8 mouse cellular contexts compared by ENCODE assay signal in genomic region chr19:55316901-55317300, GRCm38 (mm10). TPM values are rescaled to one million over a fixed set of nuclear protein-coding genes. Genes with fewer than 3 reads are reported as not detected.
DNase-seq lines count a peak whose midpoint lies in the region; ATAC-seq and TF ChIP-seq lines count a peak whose summit lies in the region.

No protein-coding gene starts in this region.

- ATAC-seq in embryonic facial prominence, embryonic 12.5 days (ENCODE audit: insufficient number of reproducible peaks, insufficient read depth, low FRiP score, low TSS enrichment) = no peak
- ATAC-seq in hindbrain, postnatal 0 days = no peak
- ATAC-seq in midbrain, postnatal 0 days (ENCODE audit: low FRiP score) = no peak

- WGBS in embryonic facial prominence, embryonic 12.5 days = 59% methylated on average over 10 of the region's 10 CpGs
- WGBS in hindbrain, postnatal 0 days = 59% methylated on average over 10 of the region's 10 CpGs
- 57% methylated on average over 10 of the region's 10 CpGs for WGBS in midbrain, postnatal 0 days

- H3K4me3 ChIP-seq in layer of hippocampus, adult 2 months = peak overlapping the region; percentile 85
- H3K4me3 ChIP-seq in embryonic facial prominence, embryonic 12.5 days = peak overlapping the region; percentile 92
- H3K4me3 ChIP-seq in hindbrain, postnatal 0 days (ENCODE audit: low read length) = peak overlapping the region; percentile 69
- H3K4me3 ChIP-seq in midbrain, postnatal 0 days (ENCODE audit: low read depth, low read length) = peak overlapping the region; percentile 94

- no peaks in the 10 kb centered on the region for H3K9me3 ChIP-seq in embryonic facial prominence, embryonic 12.5 days
- H3K9me3 ChIP-seq in hindbrain, postnatal 0 days (ENCODE audit: low read length) = no peaks in the 10 kb centered on the region
- H3K9me3 ChIP-seq in midbrain, postnatal 0 days (ENCODE audit: low read length) = no peaks in the 10 kb centered on the region

- H3K9ac ChIP-seq in embryonic facial prominence, embryonic 12.5 days = peak overlapping the region; percentile 27
- H3K9ac ChIP-seq in hindbrain, postnatal 0 days (replicated peaks; ENCODE audit: low read length) = peak overlapping the region; percentile 81; the same call in 1 of the 2 replicates
- H3K9ac ChIP-seq in midbrain, postnatal 0 days (replicated peaks; ENCODE audit: low read length, poor library complexity, severe bottlenecking) = peak overlapping the region; percentile 79; the same call in 1 of the 2 replicates

- H3K4me1 ChIP-seq in embryonic facial prominence, embryonic 12.5 days = peaks cover 19% of the 10 kb centered on the region
- peaks cover 4% of the 10 kb centered on the region; the same call in 1 of the 2 replicates for H3K4me1 ChIP-seq in hindbrain, postnatal 0 days (ENCODE audit: insufficient read depth, low read length)
- peaks cover 9% of the 10 kb centered on the region; the same call in 1 of the 2 replicates for H3K4me1 ChIP-seq in midbrain, postnatal 0 days (ENCODE audit: insufficient read depth, low read length)

- H3K36me3 ChIP-seq in embryonic facial prominence, embryonic 12.5 days = peaks cover 6% of the 10 kb centered on the region; the same call in 1 of the 2 replicates
- no peaks in the 10 kb centered on the region; the same call in 1 of the 2 replicates for H3K36me3 ChIP-seq in hindbrain, postnatal 0 days (ENCODE audit: insufficient read depth, low read length)
- H3K36me3 ChIP-seq in midbrain, postnatal 0 days (ENCODE audit: insufficient read depth, low read length) = peaks cover 3% of the 10 kb centered on the region; the same call in 1 of the 2 replicates

- peak overlapping the region; percentile 87 for H3K4me2 ChIP-seq in embryonic facial prominence, embryonic 12.5 days (replicated peaks)
- H3K4me2 ChIP-seq in hindbrain, postnatal 0 days (ENCODE audit: low read depth, low read length) = peak overlapping the region; percentile 97
- H3K4me2 ChIP-seq in midbrain, postnatal 0 days (ENCODE audit: low read depth, low read length, poor library complexity, severe bottlenecking) = peak overlapping the region; percentile 84

- TF ChIP-seq CTCF in layer of hippocampus, adult 2 months (conservative IDR thresholded peaks at IDR 0.05) = no peak
- no peak for TF ChIP-seq CTCF in hindbrain, postnatal 0 days (IDR thresholded peaks at IDR 0.05; ENCODE audit: low read depth)
- TF ChIP-seq CTCF in midbrain, postnatal 0 days (IDR thresholded peaks at IDR 0.05) = no peak

- DNase-seq in layer of hippocampus, adult 2 months (ENCODE audit: low spot score in 2 of 2) = no peak
- no peak for DNase-seq in layer of hippocampus, adult 9-11 months
- no peak for DNase-seq in hindbrain, postnatal 0 days (ENCODE audit: low spot score)
- DNase-seq in midbrain, postnatal 0 days (ENCODE audit: low spot score) = no peak
- no peak for DNase-seq in layer of hippocampus, adult 8-10 months (ENCODE audit: low spot score in 2 of 2)
- DNase-seq in gastrocnemius, adult 18-20 months (ENCODE audit: low spot score) = no peak
- DNase-seq in gastrocnemius, adult 8-10 months (ENCODE audit: low spot score in 2 of 2) = no peak

- H3K27me3 ChIP-seq in embryonic facial prominence, embryonic 12.5 days = no peaks in the 10 kb centered on the region
- H3K27me3 ChIP-seq in hindbrain, postnatal 0 days (ENCODE audit: insufficient read depth, low read length) = no peaks in the 10 kb centered on the region
- no peaks in the 10 kb centered on the region for H3K27me3 ChIP-seq in midbrain, postnatal 0 days (ENCODE audit: insufficient read depth, low read length)

- H3K27ac ChIP-seq in layer of hippocampus, adult 2 months = peak overlapping the region; percentile 94
- no peak overlapping the region for H3K27ac ChIP-seq in embryonic facial prominence, embryonic 12.5 days
- no peak overlapping the region for H3K27ac ChIP-seq in hindbrain, postnatal 0 days
- H3K27ac ChIP-seq in midbrain, postnatal 0 days (ENCODE audit: low read depth, low read length) = no peak overlapping the region

RNA-seq across cellular contexts. Expression of gene Vti1a, which starts 0.8 kb away (rescaled TPM):
- total RNA-seq in layer of hippocampus, adult 2 months (2021) = 10 to 100 TPM; 57.6 to 60.4 TPM
- polyA plus RNA-seq in embryonic facial prominence, embryonic 12.5 days (2016; fragmentation: Nextera tagmentation; extraction: Ambion mirVana) = 31.2 and 31.8 TPM in 2 replicates
- total RNA-seq in hindbrain, postnatal 0 days (2014; rRNA removed) = 37.6 and 43.1 TPM in 2 replicates
- polyA plus RNA-seq in hindbrain, postnatal 0 days (2015; fragmentation: Nextera tagmentation; extraction: Ambion mirVana) = 25.7 and 28.2 TPM in 2 replicates
- 43.2 and 52.1 TPM in 2 replicates for total RNA-seq in midbrain, postnatal 0 days (2014; rRNA removed)
- polyA plus RNA-seq in midbrain, postnatal 0 days (2015; fragmentation: Nextera tagmentation; extraction: Ambion mirVana) = 33.8 and 34.2 TPM in 2 replicates
- total RNA-seq in layer of hippocampus, adult 8-10 months (2022) = 10 to 100 TPM; 56.7 to 64.1 (median 60.2) TPM
- 10 to 100 TPM; 17.3 TPM for total RNA-seq in gastrocnemius, adult 18-20 months (2021)
- 10 to 100 TPM; 17.6 to 21.8 (median 20.6) TPM for total RNA-seq in gastrocnemius, adult 8-10 months (2022)

RNA-seq across cellular contexts. Expression of gene Zdhhc6, which starts 1.1 kb away (rescaled TPM):
- 10 to 100 TPM; 28.3 to 29.2 TPM for total RNA-seq in layer of hippocampus, adult 2 months (2021)
- 96.8 and 97.2 TPM in 2 replicates for polyA plus RNA-seq in embryonic facial prominence, embryonic 12.5 days (2016; fragmentation: Nextera tagmentation; extraction: Ambion mirVana)
- 31.6 and 38.3 TPM in 2 replicates for total RNA-seq in hindbrain, postnatal 0 days (2014; rRNA removed)
- 56.8 and 58.5 TPM in 2 replicates for polyA plus RNA-seq in hindbrain, postnatal 0 days (2015; fragmentation: Nextera tagmentation; extraction: Ambion mirVana)
- total RNA-seq in midbrain, postnatal 0 days (2014; rRNA removed) = 41.4 and 42.6 TPM in 2 replicates
- polyA plus RNA-seq in midbrain, postnatal 0 days (2015; fragmentation: Nextera tagmentation; extraction: Ambion mirVana) = 48.1 and 49.7 TPM in 2 replicates
- total RNA-seq in layer of hippocampus, adult 8-10 months (2022) = 10 to 100 TPM; 26.2 to 28.9 (median 27.5) TPM
- total RNA-seq in gastrocnemius, adult 18-20 months (2021) = 10 to 100 TPM; 20.0 to 21.4 TPM
- 10 to 100 TPM; 18.6 to 24.3 (median 19.8) TPM for total RNA-seq in gastrocnemius, adult 8-10 months (2022)

Comparison
In these comparisons a context has a peak if more than half of its experiments do, and no peak if none do; other contexts are left out.
1. H3K9ac ChIP-seq: peak in every context shown above with its lines; median percentile 81 in hindbrain, postnatal 0 days; 79 in midbrain, postnatal 0 days; 27 in embryonic facial prominence, embryonic 12.5 days.